Mouse (Mus musculus) E14TG2a.4 (cell line): ENCODE data around the gene Nppb.

ENCODE experiments used
- CTCF ChIP-seq: conservative IDR thresholded peaks from 2 replicates; pipeline ENCODE4 v1.5.1; 2014; ENCODE audit warnings: low read length
- NANOG ChIP-seq: IDR thresholded peaks from 2 replicates; pipeline ENCODE4 v1.6.1; 2014; ENCODE audit warnings: borderline replicate concordance, low read length, mixed read lengths

GRCm38 (mm10) chr4:147962781-147963180 is 22.8 kb upstream of the Nppb start:
- no peak for TF ChIP-seq CTCF
- TF ChIP-seq NANOG = no peak
